Mouse (Mus musculus): ENCODE data around the gene Sept11. TPM values are rescaled to one million over a fixed set of nuclear protein-coding genes. Genes with fewer than 3 reads are reported as not detected.

Sept11 gene
- polyA plus RNA-seq, 1 experiment from 2014 or later: 148 TPM

GRCm38 (mm10) chr5:93060865-93061264 is 32.4 kb upstream of the Sept11 start:
- H3K4me2 ChIP-seq: no peak overlapping the region
- ATAC-seq (replicated peaks): no peak
- no peaks in the 10 kb centered on the region for H3K4me1 ChIP-seq
- H3K36me3 ChIP-seq (replicated peaks): no peaks in the 10 kb centered on the region
- no peak overlapping the region for H3K27ac ChIP-seq
- no peak overlapping the region for H3K9ac ChIP-seq
- WGBS: 86% methylated on average over 4 of the region's 4 CpGs
- H3K27me3 ChIP-seq (replicated peaks): no peaks in the 10 kb centered on the region
- H3K4me3 ChIP-seq: no peak overlapping the region
- no peaks in the 10 kb centered on the region for H3K9me3 ChIP-seq

GRCm38 (mm10) chr5:93077661-93078323 is 15.4 kb upstream of the Sept11 start:
- no peak for ATAC-seq (replicated peaks)
- WGBS: 86% methylated on average over 7 of the region's 7 CpGs

GRCm38 (mm10) chr5:93079596-93079995 is 13.6 kb upstream of the Sept11 start:
- Histone ChIP-seq H3K36me3 (replicated peaks) (no peaks in the 10 kb centered on the region), H3K9me3 (no peaks in the 10 kb centered on the region), H3K4me3 (no peak overlapping the region), H3K27ac (no peak overlapping the region), H3K27me3 (replicated peaks) (no peaks in the 10 kb centered on the region), H3K9ac (no peak overlapping the region), H3K4me2 (no peak overlapping the region), H3K4me1 (no peaks in the 10 kb centered on the region)
- 92% methylated on average over 3 of the region's 3 CpGs for WGBS
- ATAC-seq (replicated peaks): no peak

More at GRCm38 (mm10) chr5:93077661-93078323, 15.4 kb upstream of the Sept11 start:
- H3K27ac ChIP-seq: no peak overlapping the region
- no peak overlapping the region for H3K9ac ChIP-seq
- no peaks in the 10 kb centered on the region for H3K9me3 ChIP-seq
- H3K36me3 ChIP-seq (replicated peaks): no peaks in the 10 kb centered on the region
- no peaks in the 10 kb centered on the region for H3K4me1 ChIP-seq
- H3K4me3 ChIP-seq: no peak overlapping the region
- no peaks in the 10 kb centered on the region for H3K27me3 ChIP-seq (replicated peaks)
- H3K4me2 ChIP-seq: no peak overlapping the region

GRCm38 (mm10) chr5:93085015-93085598 is 8.1 kb upstream of the Sept11 start:
- Histone ChIP-seq H3K9ac (no peak overlapping the region), H3K9me3 (no peaks in the 10 kb centered on the region), H3K4me1 (no peaks in the 10 kb centered on the region), H3K36me3 (replicated peaks) (no peaks in the 10 kb centered on the region), H3K4me2 (no peak overlapping the region), H3K27ac (no peak overlapping the region), H3K4me3 (no peak overlapping the region), H3K27me3 (replicated peaks) (no peaks in the 10 kb centered on the region)
- WGBS: 67% methylated on average over 4 of the region's 4 CpGs
- ATAC-seq (replicated peaks): no peak

- Histone ChIP-seq H3K4me1 (peaks cover under 1% of the 10 kb centered on the region), H3K27ac (no peak overlapping the region), H3K27me3 (replicated peaks) (no peaks in the 10 kb centered on the region), H3K4me2 (no peak overlapping the region), H3K9ac (no peak overlapping the region), H3K36me3 (replicated peaks) (no peaks in the 10 kb centered on the region), H3K9me3 (no peaks in the 10 kb centered on the region), H3K4me3 (no peak overlapping the region)
- WGBS: 86% methylated on average over 4 of the region's 4 CpGs
- no peak for ATAC-seq (replicated peaks)
These were observed 7.3 kb upstream of the Sept11 start for GRCm38 (mm10) chr5:93085900-93086299.

- Histone ChIP-seq H3K27me3 (replicated peaks) (no peaks in the 10 kb centered on the region), H3K4me3 (peak overlapping the region; percentile 83; the same call in 1 of the 2 replicates), H3K27ac (no peak overlapping the region), H3K4me1 (peaks cover 29% of the 10 kb centered on the region), H3K36me3 (replicated peaks) (no peaks in the 10 kb centered on the region), H3K4me2 (peak overlapping the region; percentile 96), H3K9ac (no peak overlapping the region), H3K9me3 (no peaks in the 10 kb centered on the region)
- ATAC-seq (replicated peaks): no peak
- WGBS: 60% methylated on average over 3 of the region's 3 CpGs
These were observed 2.0 kb upstream of the Sept11 start for GRCm38 (mm10) chr5:93091266-93091665.

- peak; percentile 48 for ATAC-seq (replicated peaks)
- H3K27ac ChIP-seq: peak overlapping the region; percentile 95
- no peaks in the 10 kb centered on the region for H3K27me3 ChIP-seq (replicated peaks)
- peak overlapping the region; percentile 83 for H3K4me3 ChIP-seq
- H3K36me3 ChIP-seq (replicated peaks): no peaks in the 10 kb centered on the region
- H3K9ac ChIP-seq: peak overlapping the region; percentile 78
- peak overlapping the region; percentile 96 for H3K4me2 ChIP-seq
- no peaks in the 10 kb centered on the region for H3K9me3 ChIP-seq
- WGBS: 6% methylated on average over 28 of the region's 28 CpGs
- H3K4me1 ChIP-seq: peaks cover 31% of the 10 kb centered on the region
These were observed 973 bp upstream of the Sept11 start for GRCm38 (mm10) chr5:93092147-93092781.

- peak overlapping the region; percentile 95 for H3K27ac ChIP-seq
- peak overlapping the region; percentile 96 for H3K4me2 ChIP-seq
- no peaks in the 10 kb centered on the region for H3K27me3 ChIP-seq (replicated peaks)
- under 1% methylated on average over 49 of the region's 50 CpGs for WGBS
- H3K4me1 ChIP-seq: peaks cover 44% of the 10 kb centered on the region
- peak overlapping the region; percentile 83 for H3K4me3 ChIP-seq
- no peaks in the 10 kb centered on the region for H3K9me3 ChIP-seq
- peak overlapping the region; percentile 78 for H3K9ac ChIP-seq
- H3K36me3 ChIP-seq (replicated peaks): no peaks in the 10 kb centered on the region
- peak; percentile 67 for ATAC-seq (replicated peaks)
These were observed 646 bp downstream of the Sept11 start for GRCm38 (mm10) chr5:93093638-93094527.

GRCm38 (mm10) chr5:93095301-93095700 is 2.1 kb downstream of the Sept11 start:
- H3K4me1 ChIP-seq: peaks cover 44% of the 10 kb centered on the region

GRCm38 (mm10) chr5:93097204-93097906 is 4.1 kb downstream of the Sept11 start:
- H3K27me3 ChIP-seq (replicated peaks): no peaks in the 10 kb centered on the region
- peaks cover 31% of the 10 kb centered on the region for H3K4me1 ChIP-seq
- H3K27ac ChIP-seq: no peak overlapping the region
- WGBS: 71% methylated on average over 13 of the region's 13 CpGs
- no peak for ATAC-seq (replicated peaks)
- H3K4me2 ChIP-seq: no peak overlapping the region
- no peak overlapping the region for H3K4me3 ChIP-seq
- no peaks in the 10 kb centered on the region for H3K9me3 ChIP-seq
- no peaks in the 10 kb centered on the region; the same call in 1 of the 2 replicates for H3K36me3 ChIP-seq (replicated peaks)
- H3K9ac ChIP-seq: no peak overlapping the region

More at GRCm38 (mm10) chr5:93095301-93095700, 2.1 kb downstream of the Sept11 start:
- 49% methylated on average over 7 of the region's 7 CpGs for WGBS
- Histone ChIP-seq H3K27ac (no peak overlapping the region), H3K4me3 (peak overlapping the region; percentile 83), H3K4me2 (peak overlapping the region; percentile 96), H3K9me3 (no peaks in the 10 kb centered on the region), H3K9ac (no peak overlapping the region), H3K36me3 (replicated peaks) (no peaks in the 10 kb centered on the region), H3K27me3 (replicated peaks) (no peaks in the 10 kb centered on the region)
- ATAC-seq (replicated peaks): no peak

GRCm38 (mm10) chr5:93098219-93098618 is 5.0 kb downstream of the Sept11 start:
- Histone ChIP-seq H3K4me3 (no peak overlapping the region), H3K27ac (no peak overlapping the region), H3K4me1 (peaks cover 31% of the 10 kb centered on the region), H3K36me3 (replicated peaks) (no peaks in the 10 kb centered on the region; the same call in 1 of the 2 replicates), H3K9me3 (no peaks in the 10 kb centered on the region), H3K9ac (no peak overlapping the region), H3K27me3 (replicated peaks) (no peaks in the 10 kb centered on the region), H3K4me2 (no peak overlapping the region)
- ATAC-seq (replicated peaks): no peak
- 57% methylated on average over 6 of the region's 6 CpGs for WGBS

Data from midbrain, embryonic 15.5 days (tissue).